Mouse (Mus musculus) G1E (cell line): ENCODE results near the gene 4921539E11Rik.

Experiments
- CTCF ChIP-seq: IDR thresholded peaks from 2 replicates; pipeline ENCODE4 v1.5.1; 2012; ENCODE audit warnings: low read depth, low read length, inconsistent platforms, mixed read lengths
- GATA1 ChIP-seq: IDR thresholded peaks from 2 replicates; pipeline ENCODE4 v1.6.1; 2012; ENCODE audit warnings: borderline replicate concordance, low read length, inconsistent platforms, mixed read lengths
- TAL1 ChIP-seq: conservative IDR thresholded peaks from 2 replicates; pipeline ENCODE4 v1.6.1; 2012; ENCODE audit warnings: low read depth, low read length, inconsistent platforms, mixed read lengths

- no peak for TF ChIP-seq CTCF
- TF ChIP-seq GATA1, result no peak
- TF ChIP-seq TAL1, result no peak
Measured at GRCm38 (mm10) chr4:103258817-103259216, 31.8 kb downstream of the 4921539E11Rik start.
